Mouse (Mus musculus): ENCODE data around the gene Nucb1.

GRCm38 (mm10) chr7:45540213-45540612 lies 30.0 kb upstream of the Nucb1 start:
- TF ChIP-seq CTCF (IDR thresholded peaks at IDR 0.05; ENCODE audit: extremely low read depth, insufficient read depth, insufficient read length, insufficient replicate concordance) (no peak), POLR2A (IDR thresholded peaks at IDR 0.05; ENCODE audit: low read depth, low read length) (no peak)

Data from spleen, adult 2 months (tissue).